Mouse (Mus musculus) MEL (cell line): ENCODE data around the gene Golga1. TPM values are rescaled to one million over a fixed set of nuclear protein-coding genes. Genes with fewer than 3 reads are reported as not detected.

Experiments used
- DNase-seq: peaks from one replicate; pipeline ENCODE4 v3.0.0; 2011; ENCODE audit warnings: low read depth, low spot score
- H3K27ac ChIP-seq: 2 replicates; pipeline ENCODE4 v1.5.1; 2012; ENCODE audit warnings: low read depth, mild to moderate bottlenecking, control low read depth, low read length, moderate library complexity; ENCODE audit not compliant: control insufficient read depth
- H3K27me3 ChIP-seq, 2 experiments: fragments of 150-350 bp in 1 of 2; sonication (generic) in 1 of 2; 2 replicates each; pipeline ENCODE4 v1.6.1; 2012; ENCODE audit warnings: low read length in 2 of 2, mild to moderate bottlenecking in 2 of 2, improper control_type of control experiment in 1 of 2, moderate library complexity in 1 of 2; ENCODE audit not compliant: insufficient read depth in 2 of 2, control insufficient read depth in 1 of 2
- H3K36me3 ChIP-seq, 2 experiments: 2 replicates each; pipeline ENCODE4 v1.6.1; 2012 to 2014; ENCODE audit warnings: low read length in 2 of 2, improper control_type of control experiment in 1 of 2, inconsistent platforms in 1 of 2, mild to moderate bottlenecking in 1 of 2; ENCODE audit not compliant: insufficient read depth in 2 of 2, control insufficient read depth in 1 of 2
- H3K4me1 ChIP-seq, 2 experiments: fragments of 150-350 bp in 1 of 2; sonication (generic) in 1 of 2; 2 replicates each; pipeline ENCODE4 v1.6.1; 2012; ENCODE audit warnings: low read length in 2 of 2, improper control_type of control experiment in 1 of 2, mild to moderate bottlenecking in 1 of 2; ENCODE audit not compliant: insufficient read depth in 2 of 2, control insufficient read depth in 1 of 2
- H3K4me3 ChIP-seq, 2 experiments: fragments of 150-350 bp in 1 of 2; sonication (generic) in 1 of 2; 2 replicates each; pipeline ENCODE4 v1.5.1; 2012; ENCODE audit warnings: low read depth in 2 of 2, low read length in 2 of 2, mild to moderate bottlenecking in 2 of 2, moderate library complexity in 2 of 2, control low read depth in 1 of 2, improper control_type of control experiment in 1 of 2; ENCODE audit not compliant: control insufficient read depth in 1 of 2, insufficient read depth in 1 of 2
- H3K79me2 ChIP-seq: 2 replicates; pipeline ENCODE4 v1.6.1; 2012; ENCODE audit warnings: mild to moderate bottlenecking, low read length, moderate library complexity; ENCODE audit not compliant: control insufficient read depth, poor library complexity, insufficient read depth
- H3K9ac ChIP-seq: 2 replicates; pipeline ENCODE4 v1.6.1; 2012; ENCODE audit warnings: low read depth, mild to moderate bottlenecking, control low read depth, low read length, moderate library complexity; ENCODE audit not compliant: control insufficient read depth, poor library complexity, severe bottlenecking
- H3K9me3 ChIP-seq: fragments of 150-350 bp; sonication (generic); replicated peaks from 2 replicates; pipeline ENCODE4 v1.6.1; 2012; ENCODE audit warnings: mild to moderate bottlenecking, low read length, improper control_type of control experiment, moderate library complexity; ENCODE audit not compliant: insufficient read depth
- BHLHE40 ChIP-seq: IDR thresholded peaks from 2 replicates; pipeline ENCODE4 v1.6.1; 2012; ENCODE audit warnings: low read depth, mild to moderate bottlenecking, inconsistent platforms, low read length, improper control_type of control experiment, borderline replicate concordance
- CHD1 ChIP-seq: IDR thresholded peaks from 2 replicates; pipeline ENCODE4 v1.6.1; 2012; ENCODE audit warnings: low read depth, mild to moderate bottlenecking, inconsistent platforms, low read length, improper control_type of control experiment
- CTCF ChIP-seq, 3 experiments: IDR thresholded peaks in 2 of 3; conservative IDR thresholded peaks in 1 of 3; 2 replicates each; pipeline ENCODE4 v1.5.1; 2011 to 2012; ENCODE audit warnings: low read length in 3 of 3, low read depth in 2 of 3, mild to moderate bottlenecking in 2 of 3, improper control_type of control experiment in 1 of 3, inconsistent platforms in 1 of 3, mixed read lengths in 1 of 3, moderate library complexity in 1 of 3; ENCODE audit not compliant: control insufficient read depth in 1 of 3, insufficient read depth in 1 of 3, poor library complexity in 1 of 3, severe bottlenecking in 1 of 3
- ELF1 ChIP-seq: IDR thresholded peaks from 2 replicates; pipeline ENCODE4 v1.6.1; 2014; ENCODE audit warnings: low read depth, mild to moderate bottlenecking, inconsistent platforms, low read length, improper control_type of control experiment, moderate library complexity
- EP300 ChIP-seq, 2 experiments: IDR thresholded peaks; 2 replicates each; pipeline ENCODE4 v1.6.1; 2011; ENCODE audit warnings: improper control_type of control experiment in 2 of 2, low read length in 2 of 2, low read depth in 1 of 2, mild to moderate bottlenecking in 1 of 2
- ETS1 ChIP-seq: IDR thresholded peaks from 2 replicates; pipeline ENCODE4 v1.6.1; 2012; ENCODE audit warnings: low read depth, mild to moderate bottlenecking, inconsistent platforms, low read length, improper control_type of control experiment, moderate library complexity
- GABPA ChIP-seq: IDR thresholded peaks from 2 replicates; pipeline ENCODE4 v1.6.1; 2012; ENCODE audit warnings: low read depth, mild to moderate bottlenecking, inconsistent platforms, low read length, improper control_type of control experiment, moderate library complexity
- GATA1 ChIP-seq: IDR thresholded peaks from 2 replicates; pipeline ENCODE4 v1.6.1; 2011; ENCODE audit warnings: low read depth, low read length, improper control_type of control experiment
- HCFC1 ChIP-seq: IDR thresholded peaks from 2 replicates; pipeline ENCODE4 v1.6.1; 2012; ENCODE audit warnings: low read depth, mild to moderate bottlenecking, inconsistent platforms, low read length, improper control_type of control experiment, moderate library complexity
- JUND ChIP-seq: IDR thresholded peaks from 2 replicates; pipeline ENCODE4 v1.6.1; 2011; ENCODE audit warnings: low read depth, mild to moderate bottlenecking, improper control_type of control experiment, low read length
- MAFK ChIP-seq: IDR thresholded peaks from 2 replicates; pipeline ENCODE4 v1.6.1; 2011; ENCODE audit warnings: low read depth, mild to moderate bottlenecking, low read length, improper control_type of control experiment, borderline replicate concordance
- MAX ChIP-seq: IDR thresholded peaks from 2 replicates; pipeline ENCODE4 v1.6.1; 2011; ENCODE audit warnings: low read length, improper control_type of control experiment
- MEF2A ChIP-seq: IDR thresholded peaks from 2 replicates; pipeline ENCODE4 v1.6.1; 2014; ENCODE audit warnings: low read depth, mild to moderate bottlenecking, inconsistent platforms, low read length, improper control_type of control experiment; ENCODE audit not compliant: poor library complexity, insufficient replicate concordance, severe bottlenecking; ENCODE audit errors: extremely low read depth
- MXI1 ChIP-seq: IDR thresholded peaks from 2 replicates; pipeline ENCODE4 v1.6.1; 2011; ENCODE audit warnings: mild to moderate bottlenecking, low read depth, low read length, improper control_type of control experiment
- MYC ChIP-seq: IDR thresholded peaks from 2 replicates; pipeline ENCODE4 v1.6.1; 2011; ENCODE audit warnings: low read depth, mild to moderate bottlenecking, low read length, improper control_type of control experiment, moderate library complexity
- POLR2AphosphoS2 ChIP-seq: IDR thresholded peaks from 2 replicates; pipeline ENCODE4 v1.6.1; 2011; ENCODE audit warnings: low read length, improper control_type of control experiment
- SIN3A ChIP-seq: IDR thresholded peaks from 2 replicates; pipeline ENCODE4 v1.6.1; 2012; ENCODE audit warnings: low read length, improper control_type of control experiment, inconsistent platforms
- TAL1 ChIP-seq: IDR thresholded peaks from 2 replicates; pipeline ENCODE4 v1.6.1; 2012; ENCODE audit warnings: mild to moderate bottlenecking, inconsistent platforms, low read length, moderate library complexity, mixed read lengths
- TBP ChIP-seq: IDR thresholded peaks from 2 replicates; pipeline ENCODE4 v1.8.0; 2011; ENCODE audit warnings: low read depth, low read length, improper control_type of control experiment
- UBTF ChIP-seq: IDR thresholded peaks from 2 replicates; pipeline ENCODE4 v1.6.1; 2012; ENCODE audit warnings: low read depth, mild to moderate bottlenecking, inconsistent platforms, low read length, improper control_type of control experiment, moderate library complexity, borderline replicate concordance; ENCODE audit not compliant: insufficient read depth
- ZC3H11A ChIP-seq: IDR thresholded peaks from 2 replicates; pipeline ENCODE4 v1.6.1; 2012; ENCODE audit warnings: low read depth, mild to moderate bottlenecking, inconsistent platforms, low read length, improper control_type of control experiment
- ZMIZ1 ChIP-seq: IDR thresholded peaks from 2 replicates; pipeline ENCODE4 v1.6.1; 2012; ENCODE audit warnings: low read depth, mild to moderate bottlenecking, inconsistent platforms, low read length, improper control_type of control experiment, moderate library complexity
- ZNF384 ChIP-seq: IDR thresholded peaks from 2 replicates; pipeline ENCODE4 v1.6.1; 2012; ENCODE audit warnings: low read depth, mild to moderate bottlenecking, inconsistent platforms, low read length, improper control_type of control experiment
- polyA plus RNA-seq, 2 experiments: library from polyadenylated mRNA; stranded (reverse) in 1 of 2; unstranded in 1 of 2; fragments of >175 nt in 1 of 2; fragments of >200 nt in 1 of 2; gene quantifications; 2 replicates each; pipeline versions ENCODE4 v1.2.1 to v1.2.4; 2012; ENCODE audit warnings: low replicate concordance in 2 of 2, low read depth in 1 of 2; ENCODE audit not compliant: insufficient read length in 2 of 2, insufficient read depth in 1 of 2, missing spikeins in 1 of 2
- total RNA-seq: library from RNA; depleted of rRNA; stranded (reverse); fragments of 300-350 nt; gene quantifications from 2 replicates; pipeline ENCODE4 v1.2.3, GENCODE M21; 2012

Golga1 gene
- total and polyA plus RNA-seq, 3 experiments: 7.3 to 12.9 TPM; not detected in 1

- no peak for TF ChIP-seq SIN3A
- TF ChIP-seq UBTF: no peak
- TF ChIP-seq GATA1: no peak
- no peak for TF ChIP-seq EP300 (IDR thresholded peaks at IDR 0.05; ENCODE audit: low read depth in 1 of 2, low read length in 2 of 2)
- no peak for TF ChIP-seq MAFK
- TF ChIP-seq CTCF (IDR thresholded peaks at IDR 0.05 in 2 of 3, conservative IDR thresholded peaks at IDR 0.05 in 1 of 3; ENCODE audit: control insufficient read depth in 1 of 3, insufficient read depth in 1 of 3, low read depth in 2 of 3, low read length in 3 of 3, poor library complexity in 1 of 3, severe bottlenecking in 1 of 3): no peak
- TF ChIP-seq ELF1: no peak
- TF ChIP-seq HCFC1: no peak
- TF ChIP-seq ZC3H11A: no peak
- no peak for TF ChIP-seq MYC
- TF ChIP-seq ZMIZ1: no peak
- TF ChIP-seq BHLHE40: no peak
- TF ChIP-seq ZNF384: no peak
- TF ChIP-seq MEF2A: no peak
- TF ChIP-seq TBP: no peak
- no peak overlapping the region for H3K4me3 ChIP-seq
- H3K79me2 ChIP-seq: no peaks in the 10 kb centered on the region
- H3K4me1 ChIP-seq: no peaks in the 10 kb centered on the region
- no peaks in the 10 kb centered on the region for H3K27me3 ChIP-seq
- H3K9ac ChIP-seq: no peak overlapping the region
- H3K27ac ChIP-seq: no peak overlapping the region
- no peak for DNase-seq
- no peaks in the 10 kb centered on the region for H3K9me3 ChIP-seq
- H3K36me3 ChIP-seq: no peaks in the 10 kb centered on the region
Measured at GRCm38 (mm10) chr2:39082706-39083105, 17.4 kb upstream of the Golga1 start.

GRCm38 (mm10) chr2:39070666-39071065, 5.3 kb upstream of the Golga1 start:
- H3K4me1 ChIP-seq: no peaks in the 10 kb centered on the region
- peaks cover 0 to 4% of the 10 kb centered on the region in 2 experiments; a peak in 2 of 4 replicates for H3K36me3 ChIP-seq
- no peak overlapping the region for H3K9ac ChIP-seq
- H3K4me3 ChIP-seq: no peak overlapping the region
- no peaks in the 10 kb centered on the region for H3K27me3 ChIP-seq
- no peak for DNase-seq
- no peaks in the 10 kb centered on the region for H3K9me3 ChIP-seq
- no peak overlapping the region for H3K27ac ChIP-seq
- peaks cover under 1% of the 10 kb centered on the region; the same call in 1 of the 2 replicates for H3K79me2 ChIP-seq
- TF ChIP-seq ZNF384: no peak
- no peak for TF ChIP-seq MXI1
- TF ChIP-seq JUND: no peak
- TF ChIP-seq POLR2AphosphoS2: no peak
- no peak for TF ChIP-seq ETS1
- TF ChIP-seq TAL1: no peak
- no peak for TF ChIP-seq CHD1
- TF ChIP-seq MAX: no peak
- no peak for TF ChIP-seq GABPA
